In the genomic region with DNA sequence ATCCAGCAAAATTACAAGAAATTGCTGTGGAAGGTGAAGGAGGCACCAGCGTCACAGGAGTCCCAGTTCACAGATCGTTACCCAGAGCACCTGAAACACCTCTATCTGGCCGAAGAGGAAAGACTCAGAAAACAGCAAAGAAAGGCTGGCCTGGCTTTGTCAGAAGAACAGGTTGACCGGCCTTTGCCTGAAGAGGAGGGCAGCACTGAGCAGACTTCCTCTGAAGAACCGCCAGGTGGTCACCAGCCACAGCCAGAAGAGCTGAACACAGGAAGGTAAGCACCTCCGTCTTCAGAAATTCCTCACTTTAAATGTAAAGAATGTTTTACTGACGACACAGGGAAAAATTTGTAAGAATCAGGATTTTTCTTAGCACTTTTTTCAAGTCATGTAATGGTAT, we compare ENCODE assay signal across 9 mouse cellular contexts. TPM values are rescaled to one million over a fixed set of nuclear protein-coding genes. Genes with fewer than 3 reads are reported as not detected.
DNase-seq lines count a peak whose midpoint lies in the region; ATAC-seq lines count a peak whose summit lies in the region.
"Had no signal": no experiment of that assay in that cellular context is flagged by ENCODE, and none has a peak within 500 bp of the region (broad histone marks: within the 10 kb centered on the region; RNA-seq: fewer than 3 reads in every experiment).

No protein-coding gene starts in this region.

- no peak for ATAC-seq in hindbrain, embryonic 12.5 days (ENCODE audit: low FRiP score)
- ATAC-seq in midbrain, embryonic 13.5 days: no peak

- no peak overlapping the region for H3K27ac ChIP-seq in heart, embryonic 10.5 days
- H3K27ac ChIP-seq in hindbrain, embryonic 12.5 days: no peak overlapping the region
- H3K27ac ChIP-seq in midbrain, embryonic 13.5 days: no peak overlapping the region

- 87% methylated on average over 7 of the region's 7 CpGs for WGBS in heart, embryonic 10.5 days
- WGBS in hindbrain, embryonic 12.5 days: 85% methylated on average over 7 of the region's 7 CpGs
- 84% methylated on average over 7 of the region's 7 CpGs for WGBS in midbrain, embryonic 13.5 days

- H3K4me1 ChIP-seq in heart, embryonic 10.5 days: peaks cover 5% of the 10 kb centered on the region; the same call in 1 of the 2 replicates
- peaks cover 6% of the 10 kb centered on the region for H3K4me1 ChIP-seq in hindbrain, embryonic 12.5 days
- H3K4me1 ChIP-seq in midbrain, embryonic 13.5 days (replicated peaks): peaks cover 23% of the 10 kb centered on the region

- no peaks in the 10 kb centered on the region for H3K27me3 ChIP-seq in heart, embryonic 10.5 days (ENCODE audit: insufficient read depth, poor library complexity, severe bottlenecking)
- no peaks in the 10 kb centered on the region for H3K27me3 ChIP-seq in hindbrain, embryonic 12.5 days
- no peaks in the 10 kb centered on the region for H3K27me3 ChIP-seq in midbrain, embryonic 13.5 days

- DNase-seq in heart, embryonic 10.5 days (ENCODE audit: low spot score): no peak
- DNase-seq in heart, adult 8-10 months (ENCODE audit: low spot score): no peak
- peak; percentile 64 for DNase-seq in ES-CJ7 (ENCODE audit: low read depth, low spot score)
- no peak for DNase-seq in c-Kit-positive CD71-positive TER-119-positive erythroid progenitor cells, embryonic 14.5 days (ENCODE audit: low spot score)
- no peak for DNase-seq in thymus, postnatal 14 days
- DNase-seq in layer of hippocampus, postnatal 14 days (ENCODE audit: low spot score in 2 of 2): no peak
- DNase-seq: cerebellum, adult 9-11 months had no signal

- H3K9me3 ChIP-seq in heart, embryonic 10.5 days: no peaks in the 10 kb centered on the region
- H3K9me3 ChIP-seq in hindbrain, embryonic 12.5 days (replicated peaks): no peaks in the 10 kb centered on the region
- H3K9me3 ChIP-seq in midbrain, embryonic 13.5 days: no peaks in the 10 kb centered on the region

- H3K4me3 ChIP-seq in heart, embryonic 10.5 days: peak overlapping the region; percentile 83; the same call in 1 of the 2 replicates
- H3K4me3 ChIP-seq in hindbrain, embryonic 12.5 days: no peak overlapping the region
- peak overlapping the region; percentile 91 for H3K4me3 ChIP-seq in midbrain, embryonic 13.5 days (replicated peaks)

- no peak overlapping the region for H3K9ac ChIP-seq in hindbrain, embryonic 12.5 days
- H3K9ac ChIP-seq in midbrain, embryonic 13.5 days (replicated peaks): no peak overlapping the region

- peaks cover 56% of the 10 kb centered on the region for H3K36me3 ChIP-seq in heart, embryonic 10.5 days
- H3K36me3 ChIP-seq in hindbrain, embryonic 12.5 days: peaks cover 39% of the 10 kb centered on the region
- H3K36me3 ChIP-seq in midbrain, embryonic 13.5 days: peaks cover 42% of the 10 kb centered on the region

- peak overlapping the region; percentile 79; the same call in 1 of the 2 replicates for H3K4me2 ChIP-seq in hindbrain, embryonic 12.5 days (replicated peaks)
- peak overlapping the region; percentile 83 for H3K4me2 ChIP-seq in midbrain, embryonic 13.5 days (replicated peaks)

RNA-seq across cellular contexts. Expression of gene Mettl25, which starts 1.4 kb away (rescaled TPM):
- polyA plus RNA-seq in heart, embryonic 10.5 days (2016; fragmentation: Nextera tagmentation; extraction: Ambion mirVana): 9.6 and 11.4 TPM in 2 replicates
- 1 to 10 TPM; 3.2 to 4.5 (median 3.6) TPM for total RNA-seq in heart, adult 8-10 months (2022)
- polyA plus RNA-seq in hindbrain, embryonic 12.5 days (2016; fragmentation: Nextera tagmentation; extraction: Ambion mirVana): 12.6 and 14.0 TPM in 2 replicates
- 12.0 and 14.2 TPM in 2 replicates for polyA plus RNA-seq in midbrain, embryonic 13.5 days (2015; fragmentation: Nextera tagmentation; extraction: Ambion mirVana)
- 1 to 10 TPM; 6.6 to 9.0 TPM for total RNA-seq in layer of hippocampus, postnatal 14 days (2021)

RNA-seq across cellular contexts. Expression of gene Ccdc59, which starts 1.7 kb away (rescaled TPM):
- 42.8 and 45.0 TPM in 2 replicates for polyA plus RNA-seq in heart, embryonic 10.5 days (2016; fragmentation: Nextera tagmentation; extraction: Ambion mirVana)
- total RNA-seq in heart, adult 8-10 months (2022): 10 to 100 TPM in 1 of 4 experiments, 1 to 10 TPM in 3; 6.9 to 10.5 (median 9.4) TPM
- 54.0 and 55.5 TPM in 2 replicates for polyA plus RNA-seq in hindbrain, embryonic 12.5 days (2016; fragmentation: Nextera tagmentation; extraction: Ambion mirVana)
- 50.4 and 54.2 TPM in 2 replicates for polyA plus RNA-seq in midbrain, embryonic 13.5 days (2015; fragmentation: Nextera tagmentation; extraction: Ambion mirVana)
- 10 to 100 TPM; 16.3 to 18.3 TPM for total RNA-seq in layer of hippocampus, postnatal 14 days (2021)
